Mouse (Mus musculus): ENCODE results near the gene Abcb9. TPM values are rescaled to one million over a fixed set of nuclear protein-coding genes. Genes with fewer than 3 reads are reported as not detected.

The Abcb9 gene
- polyA plus RNA-seq, 1 experiment from 2014 or later = 8.3 TPM

DNA sequence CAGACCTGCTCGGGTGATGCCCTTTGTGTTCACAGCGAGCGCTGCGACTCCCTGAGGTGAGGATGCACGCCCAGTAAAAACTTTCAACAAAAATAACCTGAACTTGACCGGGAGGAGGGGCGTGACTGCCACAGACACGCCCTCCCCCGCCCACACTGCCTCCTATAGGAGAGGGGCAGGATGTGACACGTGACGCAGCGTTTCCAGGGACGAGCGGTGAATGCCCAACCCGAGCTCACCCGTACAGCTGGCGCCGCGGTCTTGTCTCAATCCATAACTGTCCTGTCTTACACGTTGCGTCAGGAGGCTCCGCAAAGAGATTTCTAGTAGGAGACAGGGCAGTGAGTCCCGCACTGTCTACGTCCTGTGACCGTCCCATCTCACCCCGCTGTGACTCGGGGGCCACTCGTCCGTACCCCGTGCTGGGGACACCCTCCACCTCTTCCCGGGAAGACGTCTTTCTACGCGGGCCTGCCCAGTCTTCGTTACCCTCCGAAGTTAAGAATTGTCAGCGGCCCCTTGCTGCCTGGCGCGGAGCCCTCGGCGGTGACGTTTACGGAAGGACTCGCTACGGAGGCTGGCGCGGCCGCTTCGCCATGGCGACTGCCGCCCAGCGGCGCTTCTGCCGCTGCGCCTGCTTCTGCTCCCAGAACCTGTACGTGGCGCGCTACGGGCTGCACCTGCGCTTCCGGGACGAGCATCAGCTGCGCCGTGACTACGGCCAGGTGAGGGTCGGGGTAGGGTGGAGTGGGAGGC lies 16.3 kb upstream of the Abcb9 start, which contains the start of gene Ogfod2:
TSS of gene Ogfod2 (plus strand) at position 556 of the 756 bp plus-strand sequence.
- 3% methylated on average over 66 of the region's 66 CpGs for WGBS
- Histone ChIP-seq H3K4me3 (peak within 1 kb of the TSS; percentile 87), H3K9ac (peak within 1 kb of the TSS; percentile 85), H3K4me1 (replicated peaks) (peaks cover 45% of the 10 kb centered on the region), H3K4me2 (peak within 1 kb of the TSS; percentile 91), H3K27me3 (no peaks in the 10 kb centered on the region), H3K36me3 (peaks cover 11% of the 10 kb centered on the region), H3K27ac (peak within 1 kb of the TSS; percentile 96), H3K9me3 (no peaks in the 10 kb centered on the region)
- ATAC-seq (ENCODE audit: low FRiP score) = peak; percentile 98

DNA sequence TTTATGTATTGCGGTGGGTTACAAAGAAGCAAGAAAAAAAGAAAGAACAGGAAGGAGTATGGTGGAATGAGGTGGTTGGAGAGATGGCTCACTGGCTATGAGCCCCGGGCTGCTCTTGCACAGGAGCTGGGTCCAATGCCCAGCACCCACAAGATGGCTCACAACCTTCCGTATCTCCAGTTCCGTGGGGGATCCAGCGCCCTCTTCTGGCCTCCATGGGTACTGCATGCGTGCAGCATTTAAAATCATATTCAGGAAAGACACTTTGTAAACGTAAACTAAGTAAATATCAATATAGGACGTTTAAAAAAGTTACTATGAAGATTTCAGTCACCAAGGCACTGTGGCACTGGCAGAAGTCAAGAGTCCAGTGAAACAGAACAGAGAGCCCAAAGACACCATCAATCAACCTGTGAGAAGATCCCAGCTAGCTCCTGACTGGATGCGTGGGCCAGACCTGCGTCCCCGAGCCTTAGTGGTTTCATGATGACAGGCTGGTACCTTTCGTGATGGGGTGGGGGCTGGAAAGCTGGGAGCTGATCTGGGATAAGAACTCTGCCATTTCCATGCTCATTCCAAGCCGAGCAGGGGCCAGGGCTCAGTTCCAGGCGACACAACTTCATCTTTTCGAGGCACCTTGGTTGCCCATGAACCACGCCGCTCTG lies 15.6 kb upstream of the Abcb9 start:
- peak overlapping the region; percentile 87 for H3K4me3 ChIP-seq
- H3K27ac ChIP-seq = peak overlapping the region; percentile 96
- WGBS = 24% methylated on average over 17 of the region's 17 CpGs
- H3K4me2 ChIP-seq = peak overlapping the region; percentile 91
- no peaks in the 10 kb centered on the region for H3K9me3 ChIP-seq
- ATAC-seq (ENCODE audit: low FRiP score) = peak; percentile 32; the same call in 1 of the 2 replicates
- H3K36me3 ChIP-seq = peaks cover 11% of the 10 kb centered on the region
- H3K9ac ChIP-seq = peak overlapping the region; percentile 85
- no peaks in the 10 kb centered on the region for H3K27me3 ChIP-seq
- peaks cover 39% of the 10 kb centered on the region for H3K4me1 ChIP-seq (replicated peaks)

DNA sequence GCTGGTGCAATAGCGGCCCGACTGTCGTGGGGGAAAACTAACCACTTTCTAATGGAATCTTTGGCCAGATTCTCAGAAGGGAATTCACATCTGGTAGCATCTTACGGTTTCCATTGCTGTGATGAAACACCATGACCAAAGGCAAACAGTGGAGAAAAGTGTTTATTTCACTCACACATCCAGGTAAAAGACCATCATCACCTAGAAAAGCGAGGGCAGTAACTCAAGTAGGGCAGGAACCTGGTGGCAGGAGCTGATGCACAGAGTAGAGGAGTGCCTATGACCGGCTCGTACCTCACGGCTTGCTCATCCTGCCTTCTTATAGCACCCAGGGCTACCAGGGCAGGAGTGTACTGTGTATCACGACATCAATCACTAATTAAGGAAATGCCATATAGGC lies 8.0 kb upstream of the Abcb9 start:
- no peaks in the 10 kb centered on the region for H3K36me3 ChIP-seq
- H3K9ac ChIP-seq = no peak overlapping the region
- H3K4me1 ChIP-seq (replicated peaks) = no peaks in the 10 kb centered on the region
- no peak overlapping the region for H3K4me3 ChIP-seq
- ATAC-seq (ENCODE audit: low FRiP score) = no peak
- H3K27ac ChIP-seq = no peak overlapping the region
- 94% methylated on average over 9 of the region's 9 CpGs for WGBS
- no peak overlapping the region for H3K4me2 ChIP-seq
- H3K27me3 ChIP-seq = peaks cover 6% of the 10 kb centered on the region; the same call in 1 of the 2 replicates
- H3K9me3 ChIP-seq = no peaks in the 10 kb centered on the region

DNA sequence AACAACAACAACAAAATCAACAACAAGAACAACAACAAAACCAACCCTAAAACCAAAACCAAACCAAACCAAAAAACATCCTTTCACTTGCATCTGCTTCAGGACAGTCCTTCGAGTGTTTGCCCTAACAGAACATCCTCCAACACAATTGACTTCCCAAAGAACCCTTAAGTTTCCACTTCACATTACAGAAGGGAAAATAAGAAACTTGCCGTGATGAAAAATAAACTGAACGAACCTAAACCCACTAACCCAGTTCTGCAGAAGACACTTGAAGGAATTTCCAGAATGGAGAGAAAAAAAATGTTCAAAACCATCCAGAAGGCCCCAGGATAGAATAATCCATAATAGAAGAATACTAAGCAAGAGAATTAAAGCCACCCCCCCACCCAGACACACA lies 7.4 kb upstream of the Abcb9 start:
- Histone ChIP-seq H3K4me1 (replicated peaks) (no peaks in the 10 kb centered on the region), H3K27ac (no peak overlapping the region), H3K4me2 (no peak overlapping the region), H3K9me3 (no peaks in the 10 kb centered on the region), H3K9ac (no peak overlapping the region), H3K36me3 (no peaks in the 10 kb centered on the region), H3K27me3 (peaks cover 6% of the 10 kb centered on the region; the same call in 1 of the 2 replicates), H3K4me3 (no peak overlapping the region)
- WGBS = 89% methylated on average over 3 of the region's 3 CpGs
- ATAC-seq (ENCODE audit: low FRiP score) = no peak

DNA sequence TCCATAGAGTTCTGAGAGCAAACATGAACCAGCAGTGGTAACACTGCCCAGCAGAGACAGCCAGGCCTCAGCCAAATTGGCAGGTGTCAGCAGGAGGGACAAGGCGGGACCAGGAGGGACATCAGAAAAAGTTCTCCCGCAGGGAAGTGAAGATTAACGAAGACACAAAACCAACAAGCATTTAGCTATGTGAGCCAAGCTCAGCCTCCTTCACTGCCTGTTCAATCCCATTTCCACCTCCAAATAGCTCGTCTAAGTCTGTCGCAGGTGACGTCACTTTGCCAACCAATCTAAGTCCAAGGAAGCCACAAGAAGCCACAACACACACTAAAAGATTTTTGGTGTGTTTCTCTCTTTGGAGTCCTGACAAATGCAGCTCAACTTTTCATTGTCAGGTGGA lies 6.7 kb upstream of the Abcb9 start:
- no peaks in the 10 kb centered on the region for H3K9me3 ChIP-seq
- no peak overlapping the region for H3K9ac ChIP-seq
- H3K4me3 ChIP-seq = no peak overlapping the region
- no peak overlapping the region for H3K27ac ChIP-seq
- no peak overlapping the region for H3K4me2 ChIP-seq
- no peaks in the 10 kb centered on the region for H3K36me3 ChIP-seq
- WGBS = 91% methylated on average over 6 of the region's 6 CpGs
- no peak for ATAC-seq (ENCODE audit: low FRiP score)
- no peaks in the 10 kb centered on the region for H3K4me1 ChIP-seq (replicated peaks)
- peaks cover 6% of the 10 kb centered on the region; the same call in 1 of the 2 replicates for H3K27me3 ChIP-seq

DNA sequence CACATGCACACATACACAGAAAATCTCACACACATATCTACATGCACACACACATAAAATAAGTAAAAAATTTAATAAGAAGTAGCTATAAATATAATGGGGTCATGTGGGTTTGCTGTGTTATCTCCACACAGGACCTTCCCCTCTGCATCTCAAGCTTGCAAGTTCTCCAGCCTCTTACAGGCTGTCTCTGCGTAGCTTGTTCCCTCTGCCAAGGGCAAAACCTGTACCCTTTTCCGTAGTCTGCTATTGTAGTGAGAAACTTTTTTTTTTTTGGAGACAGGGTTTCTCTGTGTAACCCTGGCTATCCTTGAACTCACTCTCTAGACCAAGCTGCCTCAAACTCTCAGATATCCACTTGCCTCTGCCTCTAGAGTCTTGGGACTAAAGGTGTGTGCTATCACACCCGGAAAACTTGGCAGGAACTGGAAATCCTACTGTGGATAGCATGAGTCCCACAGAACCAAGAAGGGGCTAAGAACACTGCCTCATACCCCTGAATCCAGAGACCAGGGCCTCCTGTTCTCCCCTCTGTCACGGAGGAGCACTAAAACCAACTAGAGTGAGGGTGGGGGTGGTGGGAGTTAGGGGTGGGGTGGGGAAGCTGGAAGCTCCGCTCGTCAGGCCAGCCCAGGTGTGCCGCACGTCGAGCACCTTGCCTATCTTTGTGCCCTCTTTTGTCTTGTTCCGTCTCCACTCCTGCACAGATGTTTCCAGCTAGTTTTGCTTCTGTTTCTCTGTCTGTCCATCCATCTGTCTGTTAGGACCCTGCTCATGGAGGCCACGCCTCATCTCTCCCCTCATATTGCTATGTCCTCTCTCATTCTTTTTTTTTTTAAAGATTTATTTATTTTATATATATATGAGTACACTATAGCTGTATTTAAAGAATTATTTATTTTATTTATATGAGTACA lies 4.8 kb upstream of the Abcb9 start:
- no peak for ATAC-seq (ENCODE audit: low FRiP score)
- Histone ChIP-seq H3K9ac (no peak overlapping the region), H3K27me3 (peaks cover 16% of the 10 kb centered on the region), H3K27ac (no peak overlapping the region), H3K4me3 (no peak overlapping the region), H3K4me2 (no peak overlapping the region), H3K9me3 (no peaks in the 10 kb centered on the region), H3K36me3 (no peaks in the 10 kb centered on the region), H3K4me1 (replicated peaks) (peaks cover 6% of the 10 kb centered on the region)
- 91% methylated on average over 11 of the region's 11 CpGs for WGBS

DNA sequence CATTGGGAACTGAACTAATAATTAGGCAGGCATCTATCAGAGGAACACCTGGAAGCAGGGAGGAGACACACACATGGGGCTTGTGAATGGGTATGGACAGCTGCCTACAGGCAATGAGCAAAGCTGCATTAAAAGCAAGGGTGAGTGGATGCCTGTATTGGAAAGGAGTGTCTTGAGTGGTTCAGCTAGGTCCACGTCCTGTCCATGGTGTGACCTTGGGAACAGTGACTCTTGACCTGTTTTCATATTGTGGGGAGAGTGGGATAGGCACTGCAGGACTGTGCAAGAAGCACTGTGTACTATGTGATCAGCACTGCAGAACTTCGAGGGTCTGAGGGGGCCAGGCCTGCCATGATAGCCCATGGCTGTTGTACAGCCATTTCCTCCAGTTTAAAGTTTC lies 3.3 kb upstream of the Abcb9 start:
- Histone ChIP-seq H3K9me3 (no peaks in the 10 kb centered on the region), H3K4me1 (replicated peaks) (peaks cover 11% of the 10 kb centered on the region), H3K27me3 (peaks cover 29% of the 10 kb centered on the region), H3K27ac (no peak overlapping the region), H3K4me2 (no peak overlapping the region), H3K9ac (no peak overlapping the region), H3K36me3 (no peaks in the 10 kb centered on the region), H3K4me3 (no peak overlapping the region)
- whole genome bisulfite sequencing = 81% methylated on average over 2 of the region's 2 CpGs
- ATAC-seq (ENCODE audit: low FRiP score) = no peak

DNA sequence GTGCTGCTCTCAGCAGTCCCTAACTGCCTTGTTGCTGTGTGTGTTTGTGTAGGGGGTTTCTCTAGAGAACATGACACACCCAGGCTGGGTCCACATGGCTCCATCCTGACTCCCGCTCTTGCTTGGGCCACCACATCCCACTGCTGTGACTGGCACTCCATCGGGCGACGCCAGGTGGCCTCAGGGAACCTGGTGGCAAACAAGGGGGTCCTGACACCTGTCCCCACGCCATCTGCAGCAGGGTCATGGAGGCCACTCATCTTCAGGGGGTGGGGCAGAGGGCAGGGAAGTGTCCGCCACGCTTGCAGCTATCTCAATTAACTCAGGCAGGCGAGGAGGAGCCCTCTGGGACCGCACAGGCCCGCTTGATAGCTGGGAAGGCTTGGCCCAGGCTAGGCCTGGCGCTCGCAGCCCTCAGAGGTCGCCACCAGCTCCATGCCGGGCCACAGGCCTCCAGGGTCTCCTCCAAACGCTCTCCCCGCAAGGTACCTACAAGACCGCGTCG lies 469 bp downstream of the Abcb9 start:
- no peaks in the 10 kb centered on the region for H3K36me3 ChIP-seq
- no peak overlapping the region for H3K27ac ChIP-seq
- peak overlapping the region; percentile 47 for H3K4me3 ChIP-seq
- peak; percentile 70 for ATAC-seq (ENCODE audit: low FRiP score)
- WGBS = 12% methylated on average over 19 of the region's 19 CpGs
- peak overlapping the region; percentile 65 for H3K4me2 ChIP-seq
- H3K9ac ChIP-seq = peak overlapping the region; percentile 73
- H3K9me3 ChIP-seq = no peaks in the 10 kb centered on the region
- peaks cover 17% of the 10 kb centered on the region for H3K4me1 ChIP-seq (replicated peaks)
- H3K27me3 ChIP-seq = peaks cover 45% of the 10 kb centered on the region

DNA sequence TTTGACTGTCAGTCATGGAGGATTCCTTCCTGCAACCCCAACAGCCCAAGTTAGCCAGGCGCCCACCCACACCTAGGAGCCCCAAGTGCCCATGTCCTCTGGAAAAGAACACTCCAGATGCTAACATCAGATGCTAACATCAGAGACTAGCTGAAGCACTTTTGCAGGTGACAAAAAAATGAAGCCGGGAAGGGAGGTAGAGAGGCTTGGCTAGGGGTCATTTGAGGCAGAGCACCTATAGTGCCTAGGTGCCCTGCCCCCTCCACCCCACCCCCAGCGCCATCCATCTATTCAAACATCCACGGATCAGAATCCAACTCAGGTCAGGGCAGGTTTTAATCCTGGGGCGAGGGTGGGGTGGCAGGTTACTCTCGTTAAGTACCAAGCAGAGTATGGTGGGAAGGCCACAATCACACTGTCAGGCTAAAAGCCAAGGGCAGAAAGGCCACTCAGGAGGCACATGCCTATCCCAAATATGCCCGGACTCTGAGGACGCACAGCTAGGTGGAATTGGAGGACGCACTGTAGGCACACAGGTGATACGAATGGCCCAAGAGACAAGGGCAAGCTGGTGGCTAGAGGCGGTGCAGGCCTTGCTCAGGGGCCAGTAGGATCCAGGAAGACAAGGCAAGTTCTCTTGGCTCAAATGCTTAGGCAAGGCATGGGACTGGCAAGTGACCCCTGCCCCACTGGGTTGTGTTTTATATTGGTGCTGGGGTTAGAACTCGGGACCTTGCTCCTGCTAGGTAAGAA lies 1.6 kb downstream of the Abcb9 start:
- 87% methylated on average over 12 of the region's 12 CpGs for WGBS
- H3K36me3 ChIP-seq = no peaks in the 10 kb centered on the region
- no peak overlapping the region for H3K4me2 ChIP-seq
- H3K27ac ChIP-seq = no peak overlapping the region
- H3K27me3 ChIP-seq = peaks cover 40% of the 10 kb centered on the region
- peak overlapping the region; percentile 29; the same call in 1 of the 2 replicates for H3K9ac ChIP-seq
- H3K4me1 ChIP-seq (replicated peaks) = peaks cover 17% of the 10 kb centered on the region
- H3K9me3 ChIP-seq = no peaks in the 10 kb centered on the region
- no peak for ATAC-seq (ENCODE audit: low FRiP score)
- no peak overlapping the region for H3K4me3 ChIP-seq

DNA sequence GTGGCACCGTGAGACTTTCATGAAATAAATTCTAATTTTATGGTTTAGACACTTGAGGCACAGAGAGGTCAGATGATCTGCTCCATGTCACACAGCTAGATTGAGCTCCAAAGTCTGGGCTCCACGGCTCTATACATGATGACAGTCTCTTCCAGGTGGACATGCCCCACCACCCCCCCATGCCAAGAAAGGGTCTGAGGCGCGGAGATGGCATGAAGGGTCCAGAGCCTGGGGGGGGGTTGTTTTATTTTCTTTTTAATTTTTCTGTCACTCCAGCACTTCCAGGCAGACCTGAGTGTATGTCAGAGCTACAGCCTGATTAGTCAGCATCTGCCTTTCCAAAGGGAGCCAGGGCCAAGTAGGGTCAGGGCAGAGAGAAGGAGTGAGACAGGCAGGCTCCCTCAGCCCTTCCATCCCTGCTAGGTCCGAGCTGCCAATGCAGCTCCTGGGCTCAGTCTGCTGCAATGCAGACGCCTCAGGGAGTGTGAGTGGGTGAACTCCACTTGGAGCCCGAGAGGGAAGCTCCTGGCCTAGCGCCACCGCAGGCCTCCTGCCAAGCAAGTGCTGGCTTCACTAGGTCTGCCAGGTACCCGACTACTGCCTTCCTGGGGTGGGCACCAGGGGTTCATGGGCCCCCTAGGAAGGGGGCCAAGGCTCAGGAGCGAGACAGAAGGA lies 2.3 kb downstream of the Abcb9 start:
- peaks cover 39% of the 10 kb centered on the region for H3K27me3 ChIP-seq
- peaks cover 17% of the 10 kb centered on the region for H3K4me1 ChIP-seq (replicated peaks)
- WGBS = 78% methylated on average over 11 of the region's 11 CpGs
- no peak overlapping the region for H3K4me3 ChIP-seq
- no peaks in the 10 kb centered on the region; the same call in 1 of the 2 replicates for H3K36me3 ChIP-seq
- H3K27ac ChIP-seq = no peak overlapping the region
- no peak for ATAC-seq (ENCODE audit: low FRiP score)
- H3K9ac ChIP-seq = 0 out of 2 replicates have a peak overlapping the region, but pooled peaks have one; percentile 29
- H3K9me3 ChIP-seq = no peaks in the 10 kb centered on the region
- no peak overlapping the region for H3K4me2 ChIP-seq

DNA sequence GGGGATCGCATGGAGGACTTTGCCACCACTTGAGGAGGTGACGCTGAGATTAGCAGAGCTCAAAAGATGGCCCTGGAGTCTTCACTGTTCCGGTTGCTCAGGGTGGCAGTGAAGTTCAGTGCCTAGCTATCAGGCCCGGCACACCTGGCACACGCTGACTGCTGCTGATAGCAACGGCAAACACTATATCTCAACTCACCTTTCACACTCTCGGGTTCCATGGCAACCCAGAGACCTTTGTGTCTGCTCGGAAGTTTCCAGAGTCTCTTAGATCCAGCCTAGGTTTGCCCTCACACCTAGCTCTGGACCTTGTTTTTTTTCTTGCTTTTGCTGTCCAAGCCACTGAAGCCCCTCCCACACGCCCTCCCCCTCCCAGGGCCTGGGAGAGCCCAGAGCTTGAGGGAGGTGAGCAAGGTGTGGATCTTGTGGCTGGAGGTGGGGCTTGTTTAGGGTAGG lies 3.6 kb downstream of the Abcb9 start:
- H3K9me3 ChIP-seq = no peaks in the 10 kb centered on the region
- no peak for ATAC-seq (ENCODE audit: low FRiP score)
- H3K4me1 ChIP-seq (replicated peaks) = peaks cover 17% of the 10 kb centered on the region
- H3K9ac ChIP-seq = no peak overlapping the region
- no peak overlapping the region for H3K4me2 ChIP-seq
- no peaks in the 10 kb centered on the region; the same call in 1 of the 2 replicates for H3K36me3 ChIP-seq
- 69% methylated on average over 9 of the region's 9 CpGs for WGBS
- no peak overlapping the region for H3K27ac ChIP-seq
- H3K4me3 ChIP-seq = no peak overlapping the region
- H3K27me3 ChIP-seq = peaks cover 39% of the 10 kb centered on the region

All from hindbrain, embryonic 13.5 days (tissue).